Mouse (Mus musculus) liver, embryonic 13.5 days (tissue): Measurements from ENCODE around the gene Cfi. TPM values are rescaled to one million over a fixed set of nuclear protein-coding genes. Genes with fewer than 3 reads are reported as not detected.
A peak's percentile ranks its signal among the peaks of the same experiment; 100 is the strongest.

Source experiments
- ATAC-seq: fragments of 200-750 bp; cut with Nextera tagmentation; 2 replicates; pipeline ENCODE4 v1.8.0; 2017; ENCODE audit warnings: low read depth, mild to moderate bottlenecking, moderate number of reproducible peaks, moderate library complexity
- DNase-seq: peaks from one replicate; pipeline ENCODE4 v3.0.0; 2022
- H3K27ac ChIP-seq: fragments of 300-500 bp; sonication (generic); 2 replicates; pipeline ENCODE4 v1.5.1; 2015; ENCODE audit warnings: moderate library complexity, mild to moderate bottlenecking, inconsistent platforms
- H3K27me3 ChIP-seq: fragments of 300-500 bp; sonication (generic); 2 replicates; pipeline ENCODE4 v1.6.1; 2015; ENCODE audit warnings: mild to moderate bottlenecking, inconsistent platforms
- H3K36me3 ChIP-seq: fragments of 300-500 bp; sonication (generic); 2 replicates; pipeline ENCODE4 v1.6.1; 2015; ENCODE audit warnings: mild to moderate bottlenecking, inconsistent platforms
- H3K4me1 ChIP-seq: fragments of 300-500 bp; sonication (generic); replicated peaks from 2 replicates; pipeline ENCODE4 v1.6.1; 2015; ENCODE audit warnings: inconsistent platforms
- H3K4me2 ChIP-seq: fragments of 300-500 bp; sonication (generic); 2 replicates; pipeline ENCODE4 v1.6.1; 2015; ENCODE audit warnings: inconsistent platforms, mild to moderate bottlenecking, moderate library complexity
- H3K4me3 ChIP-seq: fragments of 300-500 bp; sonication (generic); replicated peaks from 2 replicates; pipeline ENCODE4 v1.5.1; 2015; ENCODE audit warnings: mild to moderate bottlenecking, inconsistent platforms
- H3K9ac ChIP-seq: fragments of 300-500 bp; sonication (generic); 2 replicates; pipeline ENCODE4 v1.6.1; 2015; ENCODE audit warnings: mild to moderate bottlenecking, inconsistent platforms
- H3K9me3 ChIP-seq: fragments of 300-500 bp; sonication (generic); replicated peaks from 2 replicates; pipeline ENCODE4 v1.6.1; 2016; ENCODE audit warnings: inconsistent platforms
- WGBS: fragments of 180-500 bp; shearing (Covaris S2); methylation state at CpG from one replicate; pipeline ENCODE4 v1.1.7; 2015; ENCODE audit not compliant: insufficient replicate concordance; 5-methylcytosine and 5-hydroxymethylcytosine counted together
- polyA plus RNA-seq: library from polyadenylated mRNA; unstranded; fragments of >200 nt; fragmentation: Nextera tagmentation; extraction: Ambion mirVana; gene quantifications from 2 replicates; pipeline ENCODE4 v1.2.1, GENCODE M21; 2015

Cfi gene
- polyA plus RNA-seq, 1 experiment from 2014 or later, result 112 TPM

DNA sequence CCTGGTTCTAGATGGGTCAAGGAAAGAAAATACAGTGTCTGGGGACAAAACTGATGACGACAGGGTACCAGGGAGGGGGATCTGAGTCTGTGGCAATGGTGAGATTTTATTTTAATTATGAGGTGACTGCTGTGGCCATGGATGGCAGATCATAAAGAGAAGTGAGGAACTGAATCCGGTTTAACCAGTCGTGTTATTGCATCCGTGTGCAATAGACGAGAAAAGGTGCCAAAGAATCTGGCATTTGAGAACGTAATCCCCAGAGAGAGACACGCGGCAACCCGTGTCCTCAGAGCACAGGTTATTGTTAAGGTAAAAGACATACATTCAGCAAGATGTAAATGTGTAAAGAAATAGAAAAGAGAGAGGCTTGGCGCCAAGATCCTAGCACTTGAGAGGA is 41.6 kb downstream of the Cfi start:
- Histone ChIP-seq H3K4me1 (peaks cover 37% of the 10 kb centered on the region), H3K36me3 (no peaks in the 10 kb centered on the region; the same call in 1 of the 2 replicates), H3K9me3 (no peaks in the 10 kb centered on the region), H3K4me2 (no peak overlapping the region), H3K4me3 (no peak overlapping the region), H3K27me3 (no peaks in the 10 kb centered on the region), H3K9ac (no peak overlapping the region), H3K27ac (no peak overlapping the region)
- DNase-seq (no peak), ATAC-seq (no peak)
- 85% methylated on average over 10 of the region's 10 CpGs for WGBS

DNA sequence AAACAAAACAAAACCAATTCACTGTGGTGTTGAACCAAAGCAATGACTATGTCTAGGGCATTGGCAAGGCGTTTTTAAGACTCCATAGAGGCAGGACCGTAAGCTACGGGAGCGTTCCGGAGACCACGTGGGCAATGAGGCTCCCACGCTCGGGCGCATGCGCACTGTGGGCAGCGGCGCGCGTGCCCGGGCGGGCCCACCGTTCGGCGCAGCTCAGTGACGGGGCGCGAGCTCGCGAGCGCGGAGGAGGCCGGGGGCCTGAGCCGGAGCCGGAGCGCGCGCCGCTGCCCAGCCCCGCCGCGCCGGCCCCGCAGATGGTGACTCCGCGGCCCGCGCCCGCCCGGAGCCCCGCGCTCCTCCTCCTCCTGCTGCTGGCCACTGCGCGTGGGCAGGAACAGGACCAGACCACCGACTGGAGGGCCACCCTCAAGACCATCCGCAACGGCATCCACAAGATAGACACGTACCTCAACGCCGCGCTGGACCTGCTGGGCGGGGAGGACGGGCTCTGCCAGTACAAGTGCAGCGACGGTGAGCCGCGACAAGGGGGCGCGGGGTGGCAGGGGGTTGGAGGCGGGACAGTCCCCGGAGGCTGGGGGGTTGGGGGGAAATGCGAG is 42.8 kb downstream of the Cfi start, which contains the start of gene Pla2g12a:
Gene Pla2g12a (plus strand): TSS at position 202 of the 617 bp plus-strand sequence.
- Histone ChIP-seq H3K27ac (peak within 1 kb of the TSS; percentile 80), H3K27me3 (no peaks in the 10 kb centered on the region), H3K36me3 (peaks cover 4% of the 10 kb centered on the region; the same call in 1 of the 2 replicates), H3K9ac (peak within 1 kb of the TSS; percentile 85), H3K9me3 (no peaks in the 10 kb centered on the region), H3K4me2 (peak within 1 kb of the TSS; percentile 91), H3K4me1 (peaks cover 49% of the 10 kb centered on the region), H3K4me3 (peak within 1 kb of the TSS; percentile 78)
- peak; percentile 76 for ATAC-seq
- DNase-seq, result peak; percentile 82
- WGBS, result under 1% methylated on average over 66 of the region's 66 CpGs

GRCm38 (mm10) chr3:129879131-129879757 is 43.6 kb downstream of the Cfi start:
- ATAC-seq, result peak; percentile 35
- Histone ChIP-seq H3K4me1 (peaks cover 56% of the 10 kb centered on the region), H3K9me3 (no peaks in the 10 kb centered on the region), H3K9ac (peak overlapping the region; percentile 85), H3K4me3 (peak overlapping the region; percentile 78), H3K27me3 (no peaks in the 10 kb centered on the region), H3K4me2 (peak overlapping the region; percentile 91), H3K27ac (peak overlapping the region; percentile 80), H3K36me3 (0 out of 2 replicates have a peak, but pooled peaks cover 6% of the 10 kb centered on the region)
- no peak for DNase-seq
- WGBS, result under 1% methylated on average over 25 of the region's 25 CpGs

- H3K4me1 ChIP-seq, result peaks cover 63% of the 10 kb centered on the region
- H3K27ac ChIP-seq, result peak overlapping the region; percentile 84; the same call in 1 of the 2 replicates
- ATAC-seq (no peak), DNase-seq (no peak)
- 0 out of 2 replicates have a peak, but pooled peaks cover 6% of the 10 kb centered on the region for H3K36me3 ChIP-seq
- H3K4me3 ChIP-seq, result peak overlapping the region; percentile 78
- H3K9me3 ChIP-seq, result no peaks in the 10 kb centered on the region
- peak overlapping the region; percentile 91 for H3K4me2 ChIP-seq
- H3K27me3 ChIP-seq, result no peaks in the 10 kb centered on the region
- H3K9ac ChIP-seq, result peak overlapping the region; percentile 85
- 65% methylated on average over 2 of the region's 2 CpGs for WGBS
Measured at GRCm38 (mm10) chr3:129879913-129880312, 44.2 kb downstream of the Cfi start.

DNA sequence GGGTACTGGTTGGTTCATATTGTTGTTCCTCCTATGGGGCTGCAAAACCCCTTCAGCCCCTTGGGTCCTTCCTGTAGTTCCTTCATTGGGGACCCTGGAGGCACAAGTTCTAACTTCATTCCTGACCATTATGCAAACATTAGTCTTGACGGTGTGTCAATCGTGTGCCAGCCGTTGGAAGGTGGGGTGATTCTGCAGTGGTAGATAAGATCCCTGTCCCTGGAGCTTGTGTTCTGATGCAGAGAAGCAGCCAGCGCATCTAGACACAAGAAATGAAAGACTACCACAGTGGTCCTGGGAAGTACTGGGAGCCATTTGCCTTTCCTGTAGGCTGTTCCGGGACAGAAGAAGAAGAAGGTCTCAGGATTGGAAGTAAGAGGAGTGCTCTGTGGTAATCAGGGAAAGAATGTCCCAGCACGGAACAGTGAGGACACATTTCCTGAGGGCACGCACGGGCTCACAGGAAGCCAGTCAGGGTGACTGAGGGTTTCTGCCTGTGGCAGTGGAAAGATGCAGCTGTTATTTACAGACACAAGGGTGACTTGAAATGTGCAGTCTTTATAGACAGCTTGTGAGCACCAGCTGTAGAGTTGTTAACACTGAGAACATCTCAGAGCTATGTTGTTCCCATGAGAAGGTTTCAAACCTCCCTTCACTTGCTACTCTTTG is 45.4 kb downstream of the Cfi start:
- no peaks in the 10 kb centered on the region for H3K9me3 ChIP-seq
- H3K4me1 ChIP-seq, result peaks cover 74% of the 10 kb centered on the region
- ATAC-seq (peak; percentile 79), DNase-seq (peak; percentile 62)
- peak overlapping the region; percentile 55 for H3K4me3 ChIP-seq
- peak overlapping the region; percentile 68 for H3K9ac ChIP-seq
- peak overlapping the region; percentile 84 for H3K27ac ChIP-seq
- H3K27me3 ChIP-seq, result no peaks in the 10 kb centered on the region
- H3K4me2 ChIP-seq, result peak overlapping the region; percentile 91
- 14% methylated on average over 8 of the region's 8 CpGs for WGBS
- 0 out of 2 replicates have a peak, but pooled peaks cover 6% of the 10 kb centered on the region for H3K36me3 ChIP-seq

DNA sequence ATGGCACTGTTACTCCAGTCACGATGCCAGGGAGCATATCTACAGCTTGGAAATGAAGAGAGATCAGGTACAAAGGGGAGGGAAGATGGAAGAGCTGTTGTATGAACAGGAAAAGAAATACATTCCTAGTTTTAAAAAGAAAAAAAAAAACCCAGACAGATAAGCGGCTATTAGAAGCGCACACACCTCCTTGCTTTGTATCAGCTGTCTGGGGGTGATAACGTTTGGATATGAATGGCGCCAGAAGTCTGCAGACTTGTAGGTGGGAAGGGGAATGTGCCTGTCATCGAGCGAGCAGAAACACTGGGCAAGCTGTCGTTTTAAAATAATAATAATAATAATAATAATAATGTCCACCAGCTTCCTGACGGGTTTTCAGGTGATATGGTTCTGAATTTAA is 49.9 kb downstream of the Cfi start:
- no peak for DNase-seq
- peak; percentile 64 for ATAC-seq
- H3K9ac ChIP-seq, result peak overlapping the region; percentile 39

GRCm38 (mm10) chr3:129886430-129886829 is 50.7 kb downstream of the Cfi start:
- peak overlapping the region; percentile 59 for H3K4me2 ChIP-seq
- H3K27ac ChIP-seq, result peak overlapping the region; percentile 86
- peaks cover 38% of the 10 kb centered on the region for H3K36me3 ChIP-seq
- H3K9me3 ChIP-seq, result no peaks in the 10 kb centered on the region
- DNase-seq, result no peak
- 73% methylated on average over 5 of the region's 5 CpGs for WGBS
- H3K27me3 ChIP-seq, result no peaks in the 10 kb centered on the region
- no peak overlapping the region for H3K4me3 ChIP-seq
- H3K4me1 ChIP-seq, result peaks cover 69% of the 10 kb centered on the region
- ATAC-seq, result no peak
- 0 out of 2 replicates have a peak overlapping the region, but pooled peaks have one; percentile 11 for H3K9ac ChIP-seq

More for the DNA sequence above, 49.9 kb downstream of the Cfi start:
- no peaks in the 10 kb centered on the region for H3K9me3 ChIP-seq
- H3K36me3 ChIP-seq, result peaks cover 30% of the 10 kb centered on the region
- 30% methylated on average over 9 of the region's 9 CpGs for WGBS
- peak overlapping the region; percentile 25; the same call in 1 of the 2 replicates for H3K4me3 ChIP-seq
- peak overlapping the region; percentile 59 for H3K4me2 ChIP-seq
- H3K27me3 ChIP-seq, result no peaks in the 10 kb centered on the region
- H3K4me1 ChIP-seq, result peaks cover 78% of the 10 kb centered on the region
- peak overlapping the region; percentile 86 for H3K27ac ChIP-seq

DNA sequence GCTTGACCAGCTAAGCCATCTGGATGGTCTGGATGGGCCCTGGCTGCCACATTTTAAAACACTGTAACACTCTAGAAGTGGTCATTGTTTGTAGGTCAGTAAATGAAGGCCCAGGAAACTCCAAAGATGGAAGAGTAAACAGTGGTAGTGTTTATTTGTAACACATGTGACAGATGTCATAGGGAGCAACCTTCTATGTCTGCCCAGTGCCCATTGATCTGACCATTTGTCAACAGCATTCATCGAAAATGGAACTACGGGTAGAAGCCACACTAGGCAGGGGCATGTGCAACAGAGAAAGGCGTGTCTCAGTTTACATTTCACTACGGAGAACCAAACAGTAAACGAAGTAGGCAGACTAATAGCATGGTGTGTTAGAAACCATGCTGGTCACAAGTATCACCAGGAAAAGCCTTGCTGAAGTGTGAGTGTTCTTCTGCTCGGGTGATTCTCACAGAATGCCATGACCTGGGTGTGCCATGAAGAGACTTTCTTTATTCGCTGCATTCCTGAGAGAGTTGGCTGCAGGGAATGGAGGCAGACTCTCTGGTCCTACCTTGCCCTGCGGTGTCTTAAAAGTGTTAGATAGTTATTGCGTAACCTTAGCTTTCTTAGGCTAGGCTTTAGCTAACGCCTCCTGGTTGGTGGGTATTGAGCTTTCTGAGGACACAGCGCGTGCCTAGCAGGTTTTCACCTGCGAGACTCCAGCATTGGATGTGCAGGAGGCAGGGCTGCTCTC is 52.3 kb downstream of the Cfi start:
- Histone ChIP-seq H3K27ac (peak overlapping the region; percentile 58; the same call in 1 of the 2 replicates), H3K4me1 (peaks cover 58% of the 10 kb centered on the region), H3K9me3 (no peaks in the 10 kb centered on the region), H3K4me2 (no peak overlapping the region), H3K27me3 (no peaks in the 10 kb centered on the region), H3K36me3 (peaks cover 51% of the 10 kb centered on the region), H3K4me3 (no peak overlapping the region), H3K9ac (no peak overlapping the region)
- 79% methylated on average over 13 of the region's 13 CpGs for WGBS
- no peak for ATAC-seq
- DNase-seq, result no peak

GRCm38 (mm10) chr3:129892003-129892402 is 56.3 kb downstream of the Cfi start:
- 65% methylated on average over 5 of the region's 5 CpGs for WGBS
- Histone ChIP-seq H3K27ac (no peak overlapping the region), H3K4me3 (no peak overlapping the region), H3K36me3 (peaks cover 69% of the 10 kb centered on the region), H3K27me3 (no peaks in the 10 kb centered on the region), H3K4me1 (peaks cover 29% of the 10 kb centered on the region), H3K9me3 (no peaks in the 10 kb centered on the region), H3K9ac (no peak overlapping the region), H3K4me2 (no peak overlapping the region)
- no peak for DNase-seq
- peak; percentile 34 for ATAC-seq

- no peaks in the 10 kb centered on the region for H3K27me3 ChIP-seq
- DNase-seq, result no peak
- 87% methylated on average over 3 of the region's 3 CpGs for WGBS
Measured at GRCm38 (mm10) chr3:129893143-129893542, 57.5 kb downstream of the Cfi start.

DNA sequence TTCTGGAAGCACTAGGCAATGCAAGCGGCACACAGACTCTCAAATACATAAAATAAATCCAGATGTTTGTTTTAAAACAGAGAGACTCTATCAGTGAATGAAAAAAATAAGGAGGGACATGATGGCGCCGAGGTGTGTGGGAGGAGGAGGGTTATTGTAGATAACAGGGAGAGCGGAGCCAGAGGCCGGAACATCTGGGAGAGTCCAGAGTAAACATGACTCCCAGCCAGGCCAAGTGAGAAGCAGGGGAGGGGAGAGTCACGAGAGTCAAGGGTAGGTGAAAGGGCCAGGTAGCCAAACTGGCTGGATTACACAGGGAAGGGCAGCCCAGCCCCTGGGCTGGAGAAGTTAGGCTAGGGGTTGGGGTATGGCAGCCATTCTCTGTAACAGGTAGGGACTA is 60.9 kb downstream of the Cfi start:
- H3K4me3 ChIP-seq, result no peak overlapping the region
- no peaks in the 10 kb centered on the region for H3K27me3 ChIP-seq
- H3K4me2 ChIP-seq, result no peak overlapping the region
- WGBS, result 53% methylated on average over 6 of the region's 6 CpGs
- H3K27ac ChIP-seq, result no peak overlapping the region
- no peaks in the 10 kb centered on the region for H3K9me3 ChIP-seq
- H3K9ac ChIP-seq, result no peak overlapping the region
- peaks cover 47% of the 10 kb centered on the region for H3K4me1 ChIP-seq
- ATAC-seq (no peak), DNase-seq (no peak)
- peaks cover 53% of the 10 kb centered on the region for H3K36me3 ChIP-seq

More at GRCm38 (mm10) chr3:129893143-129893542, 57.5 kb downstream of the Cfi start:
- Histone ChIP-seq H3K36me3 (peaks cover 66% of the 10 kb centered on the region), H3K4me2 (no peak overlapping the region), H3K9me3 (no peaks in the 10 kb centered on the region), H3K27ac (no peak overlapping the region), H3K4me1 (peaks cover 28% of the 10 kb centered on the region), H3K9ac (no peak overlapping the region), H3K4me3 (no peak overlapping the region)
- ATAC-seq, result no peak
